Mouse (Mus musculus) stomach, embryonic 16.5 days (tissue): ENCODE measurements around the gene Tarsl2. TPM values are rescaled to one million over a fixed set of nuclear protein-coding genes. Genes with fewer than 3 reads are reported as not detected.

Source experiments
- ATAC-seq: fragments of 200-750 bp; cut with Nextera tagmentation; 2 replicates; pipeline ENCODE4 v1.8.0; 2017; ENCODE audit warnings: moderate number of reproducible peaks, moderate TSS enrichment; ENCODE audit not compliant: insufficient read depth, low FRiP score
- H3K27ac ChIP-seq: fragments of 300-500 bp; sonication (generic); 2 replicates; pipeline ENCODE4 v1.5.1; 2014; ENCODE audit warnings: low read length
- H3K27me3 ChIP-seq: fragments of 300-500 bp; sonication (generic); 2 replicates; pipeline ENCODE4 v1.6.1; 2014; ENCODE audit warnings: low read length, control low read depth, mixed read lengths; ENCODE audit not compliant: control insufficient read depth, insufficient read depth
- H3K36me3 ChIP-seq: fragments of 300-500 bp; sonication (generic); 2 replicates; pipeline ENCODE4 v1.6.1; 2014; ENCODE audit warnings: low read length; ENCODE audit not compliant: control insufficient read depth, insufficient read depth
- H3K4me1 ChIP-seq: fragments of 300-500 bp; sonication (generic); 2 replicates; pipeline ENCODE4 v1.6.1; 2014; ENCODE audit warnings: low read length, control low read depth, mixed read lengths; ENCODE audit not compliant: control insufficient read depth, insufficient read depth
- H3K4me2 ChIP-seq: fragments of 300-500 bp; sonication (generic); 2 replicates; pipeline ENCODE4 v1.6.1; 2014; ENCODE audit warnings: low read depth, low read length, mixed read lengths
- H3K4me3 ChIP-seq: fragments of 300-500 bp; sonication (generic); replicated peaks from 2 replicates; pipeline ENCODE4 v1.5.1; 2014; ENCODE audit warnings: mild to moderate bottlenecking, low read length
- H3K9ac ChIP-seq: fragments of 300-500 bp; sonication (generic); 2 replicates; pipeline ENCODE4 v1.6.1; 2014; ENCODE audit warnings: low read length
- H3K9me3 ChIP-seq: fragments of 300-500 bp; sonication (generic); replicated peaks from 2 replicates; pipeline ENCODE4 v1.6.1; 2016; ENCODE audit warnings: low read length, control low read depth; ENCODE audit not compliant: control insufficient read depth
- WGBS: fragments of 180-500 bp; shearing (Covaris S2); extraction: QIAGEN DNeasy Blood & Tissue Kit; methylation state at CpG from one replicate; pipeline ENCODE4 v1.1.7; 2014; 5-methylcytosine and 5-hydroxymethylcytosine counted together
- polyA plus RNA-seq: library from polyadenylated mRNA; unstranded; fragments of >200 nt; fragmentation: Nextera tagmentation; extraction: Ambion mirVana; gene quantifications from 2 replicates; pipeline ENCODE4 v1.2.1, GENCODE M21; 2015

Gene Tarsl2
- polyA plus RNA-seq, 1 experiment from 2014 or later = 9.0 TPM

DNA sequence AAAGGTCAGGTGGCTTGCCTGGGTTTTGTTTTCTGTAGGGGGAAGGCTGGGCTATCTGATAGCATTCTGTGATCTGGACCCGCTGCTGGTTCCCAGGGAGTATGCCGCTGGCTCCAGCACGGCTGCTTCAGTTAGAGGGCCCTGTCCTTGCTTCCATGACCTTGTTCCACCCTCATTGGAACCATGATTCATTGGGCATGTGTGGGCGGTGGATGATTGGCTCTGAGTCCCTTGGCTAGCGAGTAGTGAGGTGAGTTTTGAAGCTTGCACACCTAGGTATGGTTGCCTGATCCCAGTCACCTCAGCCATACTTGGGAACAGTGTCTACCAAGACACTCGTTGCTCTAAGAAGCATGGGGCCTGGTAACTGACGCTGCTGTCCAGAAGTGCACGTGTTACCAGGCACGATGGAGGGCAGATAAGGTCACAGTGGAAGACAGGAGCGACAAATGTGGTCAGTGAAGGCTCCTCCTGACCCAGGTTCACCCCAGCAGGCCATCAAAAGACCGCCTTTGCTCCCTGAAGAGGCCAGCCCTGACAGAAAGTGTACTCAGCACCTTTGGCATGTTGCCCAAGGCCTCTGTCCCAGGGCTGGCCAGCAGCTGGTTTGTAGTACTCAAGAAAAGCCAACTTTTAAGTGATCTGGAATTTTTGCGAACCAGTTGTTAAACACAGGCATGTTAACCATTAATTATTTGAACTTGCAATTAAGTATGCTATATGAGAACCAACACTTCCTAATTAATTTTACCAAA is 92.8 kb downstream of the Tarsl2 start:
- Histone ChIP-seq H3K4me1 (no peaks in the 10 kb centered on the region), H3K4me3 (no peak overlapping the region), H3K36me3 (no peaks in the 10 kb centered on the region), H3K27me3 (no peaks in the 10 kb centered on the region), H3K9ac (no peak overlapping the region), H3K27ac (no peak overlapping the region), H3K9me3 (no peaks in the 10 kb centered on the region), H3K4me2 (no peak overlapping the region)
- peak; percentile 64; the same call in 1 of the 2 replicates for ATAC-seq
- WGBS = 45% methylated on average over 12 of the region's 12 CpGs

Other genes with a start within 250 kb of the Tarsl2 start
- gene Tjp1, start 117.1 kb upstream of the Tarsl2 start, polyA plus RNA-seq = 21.1 and 22.1 TPM in 2 replicates
- 87.9 and 95.6 TPM in 2 replicates for gene Tm2d3, start 46.3 kb downstream of the Tarsl2 start, polyA plus RNA-seq
- 3.7 and 4.3 TPM in 2 replicates for gene Pcsk6, start 216.8 kb downstream of the Tarsl2 start, polyA plus RNA-seq